Mouse (Mus musculus) heart, postnatal 0 days (tissue): ENCODE data around the gene Ulk4. TPM values are rescaled to one million over a fixed set of nuclear protein-coding genes. Genes with fewer than 3 reads are reported as not detected.

Source experiments
- ATAC-seq: fragments of 200-750 bp; cut with Nextera tagmentation; 2 replicates; pipeline ENCODE4 v1.8.0; 2017; ENCODE audit warnings: low read depth, moderate number of reproducible peaks, moderate library complexity; ENCODE audit not compliant: insufficient read depth
- DNase-seq: peaks from one replicate; pipeline ENCODE4 v3.0.0-alpha.2; 2016; ENCODE audit warnings: low spot score
- H3K27ac ChIP-seq: fragments of 300-500 bp; sonication (generic); 2 replicates; pipeline ENCODE4 v1.5.1; 2014; ENCODE audit warnings: low read depth, mild to moderate bottlenecking
- H3K27me3 ChIP-seq: fragments of 300-500 bp; sonication (generic); 2 replicates; pipeline ENCODE4 v1.6.1; 2014; ENCODE audit warnings: low read length, mixed read lengths; ENCODE audit not compliant: control insufficient read depth, insufficient read depth
- H3K36me3 ChIP-seq: fragments of 300-500 bp; sonication (generic); replicated peaks from 2 replicates; pipeline ENCODE4 v1.6.1; 2014; ENCODE audit warnings: low read length, mixed read lengths; ENCODE audit not compliant: control insufficient read depth, insufficient read depth
- H3K4me1 ChIP-seq: fragments of 300-500 bp; sonication (generic); 2 replicates; pipeline ENCODE4 v1.6.1; 2014; ENCODE audit warnings: antibody characterized with exemption; ENCODE audit not compliant: control insufficient read depth, insufficient read depth
- H3K4me2 ChIP-seq: fragments of 300-500 bp; sonication (generic); 2 replicates; pipeline ENCODE4 v1.6.1; 2014; ENCODE audit warnings: low read depth, mild to moderate bottlenecking, low read length, moderate library complexity
- H3K4me3 ChIP-seq: fragments of 300-500 bp; sonication (generic); 2 replicates; pipeline ENCODE4 v1.5.1; 2014; ENCODE audit warnings: low read depth, low read length
- H3K9ac ChIP-seq: fragments of 300-500 bp; sonication (generic); replicated peaks from 2 replicates; pipeline ENCODE4 v1.6.1; 2014; ENCODE audit warnings: low read depth, low read length, mixed read lengths
- H3K9me3 ChIP-seq: fragments of 300-500 bp; sonication (generic); replicated peaks from 2 replicates; pipeline ENCODE4 v1.6.1; 2016; ENCODE audit warnings: low read length; ENCODE audit not compliant: control insufficient read depth
- CTCF ChIP-seq: IDR thresholded peaks from 2 replicates; pipeline ENCODE4 v1.5.1; 2016; ENCODE audit warnings: antibody characterized with exemption, control low read depth, low read depth
- EP300 ChIP-seq: IDR thresholded peaks from 2 replicates; pipeline ENCODE4 v1.6.1; 2016; ENCODE audit warnings: antibody characterized with exemption, low read depth
- WGBS: fragments of 180-500 bp; shearing (Covaris S2); extraction: QIAGEN DNeasy Blood & Tissue Kit; methylation state at CpG from one replicate; pipeline ENCODE4 v1.1.7; 2014; 5-methylcytosine and 5-hydroxymethylcytosine counted together
- polyA plus RNA-seq: library from polyadenylated mRNA; unstranded; fragments of >200 nt; fragmentation: Nextera tagmentation; extraction: Ambion mirVana; gene quantifications from 2 replicates; pipeline ENCODE4 v1.2.1, GENCODE M21; 2015
- total RNA-seq: library from RNA; depleted of rRNA; stranded (reverse); fragments of >200 nt; gene quantifications from 2 replicates; pipeline ENCODE4 v1.2.3, GENCODE M21; 2014; ENCODE audit warnings: low replicate concordance

Ulk4 gene
- total and polyA plus RNA-seq, 2 experiments from 2014 or later = 1.5 to 66.7 TPM

- H3K36me3 ChIP-seq = no peaks in the 10 kb centered on the region
- H3K4me2 ChIP-seq = no peak overlapping the region
- no peaks in the 10 kb centered on the region for H3K4me1 ChIP-seq
- TF ChIP-seq EP300 = no peak
- TF ChIP-seq CTCF = peak; percentile 58
- DNase-seq (no peak), ATAC-seq (no peak)
- H3K4me3 ChIP-seq = no peak overlapping the region
- no peak overlapping the region for H3K27ac ChIP-seq
- no peak overlapping the region for H3K9ac ChIP-seq
- H3K27me3 ChIP-seq = no peaks in the 10 kb centered on the region
- H3K9me3 ChIP-seq = no peaks in the 10 kb centered on the region
- WGBS = 96% methylated on average over 6 of the region's 6 CpGs
Observed at GRCm38 (mm10) chr9:121283620-121284185, 6.7 kb upstream of the Ulk4 start.

DNA sequence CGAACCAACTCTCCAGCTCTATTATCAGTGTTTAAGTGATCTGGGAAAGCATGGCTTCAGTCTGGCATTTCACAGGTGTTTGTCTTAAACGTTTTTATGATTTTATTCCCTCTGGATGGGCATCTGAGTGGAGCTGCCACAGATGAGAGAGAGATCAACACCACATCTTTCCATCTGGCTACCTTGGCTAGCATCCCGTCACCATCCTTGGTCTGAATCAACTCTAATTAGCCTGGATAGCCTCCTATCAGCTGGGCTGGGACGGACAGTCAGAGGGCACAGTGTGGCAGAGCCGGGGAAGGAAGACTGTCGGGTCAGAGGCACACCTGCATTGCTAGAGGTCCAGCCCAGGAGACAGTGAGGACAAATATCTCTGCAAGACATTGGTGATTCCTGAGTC is 4.9 kb upstream of the Ulk4 start:
- ATAC-seq (no peak), DNase-seq (no peak)
- H3K36me3 ChIP-seq = no peaks in the 10 kb centered on the region
- H3K27ac ChIP-seq = no peak overlapping the region
- H3K9me3 ChIP-seq = no peaks in the 10 kb centered on the region
- TF ChIP-seq CTCF (no peak), EP300 (no peak)
- H3K9ac ChIP-seq = no peak overlapping the region
- no peaks in the 10 kb centered on the region for H3K27me3 ChIP-seq
- 77% methylated on average over 6 of the region's 6 CpGs for WGBS
- H3K4me2 ChIP-seq = no peak overlapping the region
- H3K4me3 ChIP-seq = no peak overlapping the region
- 0 out of 2 replicates have a peak, but pooled peaks cover under 1% of the 10 kb centered on the region for H3K4me1 ChIP-seq

GRCm38 (mm10) chr9:121279216-121279615 is 2.2 kb upstream of the Ulk4 start:
- 78% methylated on average over 5 of the region's 5 CpGs for WGBS
- Histone ChIP-seq H3K4me2 (no peak overlapping the region), H3K36me3 (no peaks in the 10 kb centered on the region), H3K4me3 (no peak overlapping the region), H3K27me3 (no peaks in the 10 kb centered on the region), H3K9ac (no peak overlapping the region), H3K4me1 (0 out of 2 replicates have a peak, but pooled peaks cover 6% of the 10 kb centered on the region), H3K27ac (no peak overlapping the region), H3K9me3 (no peaks in the 10 kb centered on the region)
- ATAC-seq (no peak), DNase-seq (no peak)
- TF ChIP-seq EP300 (no peak), CTCF (no peak)

DNA sequence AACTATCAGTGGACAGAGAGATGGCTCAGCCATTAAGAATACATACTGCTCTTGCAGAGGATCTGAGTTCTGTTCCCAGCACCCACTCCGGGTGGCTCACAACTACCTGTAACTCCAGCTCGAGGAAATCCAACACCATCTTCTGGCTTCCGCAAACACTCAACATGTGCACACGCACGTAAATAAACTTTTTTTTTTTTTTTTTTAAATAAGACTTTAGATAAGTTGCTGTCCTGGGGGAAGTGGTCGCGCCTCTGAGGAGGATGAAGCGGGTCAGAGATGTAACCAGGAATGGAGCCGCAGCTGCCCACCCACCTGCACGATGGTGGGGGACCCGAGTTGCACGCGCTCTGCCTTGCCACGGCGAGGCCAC is 266 bp downstream of the Ulk4 start:
- peak overlapping the region; percentile 73 for H3K4me2 ChIP-seq
- H3K36me3 ChIP-seq = no peaks in the 10 kb centered on the region
- H3K27me3 ChIP-seq = no peaks in the 10 kb centered on the region
- H3K4me1 ChIP-seq = 0 out of 2 replicates have a peak, but pooled peaks cover 6% of the 10 kb centered on the region
- ATAC-seq (no peak), DNase-seq (no peak)
- H3K9me3 ChIP-seq = no peaks in the 10 kb centered on the region
- no peak for TF ChIP-seq EP300
- peak overlapping the region; percentile 67 for H3K4me3 ChIP-seq
- H3K27ac ChIP-seq = no peak overlapping the region
- 0 out of 2 replicates have a peak overlapping the region, but pooled peaks have one; percentile 47 for H3K9ac ChIP-seq
- 16% methylated on average over 15 of the region's 15 CpGs for WGBS

- ATAC-seq = no peak
- no peaks in the 10 kb centered on the region for H3K27me3 ChIP-seq
- WGBS = 66% methylated on average over 4 of the region's 4 CpGs
- H3K9me3 ChIP-seq = no peaks in the 10 kb centered on the region
- no peak overlapping the region for H3K4me2 ChIP-seq
- no peaks in the 10 kb centered on the region for H3K36me3 ChIP-seq
- DNase-seq = no peak
- H3K4me1 ChIP-seq = 0 out of 2 replicates have a peak, but pooled peaks cover 2% of the 10 kb centered on the region
- no peak for TF ChIP-seq CTCF
- TF ChIP-seq EP300 = no peak
- H3K4me3 ChIP-seq = no peak overlapping the region
- H3K9ac ChIP-seq = no peak overlapping the region
- no peak overlapping the region for H3K27ac ChIP-seq
Observed at GRCm38 (mm10) chr9:121271561-121271960, 5.4 kb downstream of the Ulk4 start.

- no peaks in the 10 kb centered on the region for H3K9me3 ChIP-seq
- H3K36me3 ChIP-seq = no peaks in the 10 kb centered on the region
- H3K4me3 ChIP-seq = no peak overlapping the region
- DNase-seq (no peak), ATAC-seq (no peak)
- no peaks in the 10 kb centered on the region for H3K4me1 ChIP-seq
- H3K27me3 ChIP-seq = no peaks in the 10 kb centered on the region
- no peak for TF ChIP-seq EP300
- no peak for TF ChIP-seq CTCF
- WGBS = 64% methylated on average over 1 of the region's 1 CpGs
- no peak overlapping the region for H3K9ac ChIP-seq
- no peak overlapping the region for H3K27ac ChIP-seq
- H3K4me2 ChIP-seq = no peak overlapping the region
Observed at GRCm38 (mm10) chr9:121271149-121271548, 5.8 kb downstream of the Ulk4 start.
